22 mouse cellular contexts compared by ENCODE assay signal in the genomic region with DNA sequence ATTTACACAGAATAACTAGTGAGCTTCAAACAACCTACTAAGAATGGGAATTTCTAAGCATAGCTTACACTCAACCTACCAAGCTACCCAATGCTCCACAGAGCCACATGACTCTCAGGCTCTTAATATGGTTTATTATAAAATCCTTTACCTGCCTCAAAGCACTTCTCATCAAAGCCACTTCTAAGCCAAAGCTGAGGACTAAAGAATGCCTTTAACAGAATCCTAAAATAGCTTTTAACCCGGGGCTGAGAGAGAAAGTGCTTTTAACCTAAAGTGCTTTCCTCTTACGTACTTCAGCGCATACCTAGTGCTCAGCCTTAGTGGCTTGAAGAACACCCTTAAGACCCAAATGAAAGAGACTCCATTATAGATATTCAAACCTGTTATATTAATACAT.
DNase-seq lines count a peak whose midpoint lies in the region; ATAC-seq and TF ChIP-seq lines count a peak whose summit lies in the region.
"Had no signal": no experiment of that assay in that cellular context is flagged by ENCODE, and none has a peak within 500 bp of the region (broad histone marks: within the 10 kb centered on the region; RNA-seq: fewer than 3 reads in every experiment).

No protein-coding gene starts in this region.

- no peak overlapping the region for H3K9ac ChIP-seq in lung, embryonic 14.5 days
- no peak overlapping the region for H3K9ac ChIP-seq in lung, embryonic 15.5 days
- H3K9ac ChIP-seq in lung, embryonic 16.5 days (ENCODE audit: low read length) = no peak overlapping the region
- H3K9ac ChIP-seq in lung, postnatal 0 days (replicated peaks; ENCODE audit: low read depth) = no peak overlapping the region

- WGBS in lung, embryonic 14.5 days = 69% methylated on average over 3 of the region's 3 CpGs
- whole genome bisulfite sequencing in lung, embryonic 15.5 days = 52% methylated on average over 3 of the region's 3 CpGs
- WGBS in lung, embryonic 16.5 days = 57% methylated on average over 3 of the region's 3 CpGs
- WGBS in lung, postnatal 0 days = 69% methylated on average over 3 of the region's 3 CpGs

- no peak overlapping the region for H3K4me3 ChIP-seq in lung, embryonic 14.5 days (ENCODE audit: low read depth, low read length)
- H3K4me3 ChIP-seq in lung, embryonic 15.5 days = no peak overlapping the region
- H3K4me3 ChIP-seq in lung, embryonic 16.5 days (ENCODE audit: low read length) = no peak overlapping the region
- no peak overlapping the region for H3K4me3 ChIP-seq in lung, postnatal 0 days (ENCODE audit: low read depth, low read length)

- peaks cover 2% of the 10 kb centered on the region; the same call in 1 of the 2 replicates for H3K4me1 ChIP-seq in lung, embryonic 14.5 days (ENCODE audit: insufficient read depth)
- H3K4me1 ChIP-seq in lung, embryonic 15.5 days = peaks cover 6% of the 10 kb centered on the region; the same call in 1 of the 2 replicates
- no peaks in the 10 kb centered on the region for H3K4me1 ChIP-seq in lung, embryonic 16.5 days (replicated peaks; ENCODE audit: control insufficient read depth, insufficient read depth, low read length)
- H3K4me1 ChIP-seq in lung, postnatal 0 days (ENCODE audit: insufficient read depth, low read depth, low read length) = no peaks in the 10 kb centered on the region

- TF ChIP-seq CTCF in lung, embryonic 14.5 days (IDR thresholded peaks at IDR 0.05; ENCODE audit: low read depth) = no peak
- no peak for TF ChIP-seq CTCF in lung, postnatal 0 days (IDR thresholded peaks at IDR 0.05)

- no peak overlapping the region for H3K4me2 ChIP-seq in lung, embryonic 14.5 days
- H3K4me2 ChIP-seq in lung, embryonic 15.5 days = no peak overlapping the region
- H3K4me2 ChIP-seq in lung, embryonic 16.5 days (ENCODE audit: low read depth, low read length) = no peak overlapping the region
- no peak overlapping the region for H3K4me2 ChIP-seq in lung, postnatal 0 days (replicated peaks; ENCODE audit: low read depth, low read length)

- DNase-seq in lung, embryonic 14.5 days = peak; percentile 44
- no peak for DNase-seq in lung, postnatal 25 days (ENCODE audit: low spot score)
- DNase-seq in lung, adult 18-20 months = no peak
- DNase-seq in lung, postnatal 4 days = no peak
- peak; percentile 74 for DNase-seq in lung, postnatal 0 days (ENCODE audit: low spot score)
- no peak for DNase-seq in lung, postnatal 14 days
- DNase-seq: adrenal gland, adult 2 months; adrenal gland, adult 8-10 months; adrenal gland, postnatal 10 days; adrenal gland, postnatal 14 days; adrenal gland, postnatal 25 days; adrenal gland, postnatal 36 days; B cell, adult 2 months; cerebellum, adult 11 months; cerebellum, adult 11-12 months had no signal

- peak; percentile 59; the same call in 1 of the 2 replicates for ATAC-seq in lung, embryonic 14.5 days (ENCODE audit: insufficient read depth)
- ATAC-seq in lung, embryonic 15.5 days (ENCODE audit: borderline replicate concordance, extremely low read depth, low FRiP score, low TSS enrichment) = peak; percentile 52; the same call in 1 of the 2 replicates
- peak; percentile 88 for ATAC-seq in lung, embryonic 16.5 days (ENCODE audit: low read depth)
- ATAC-seq in lung, postnatal 0 days = peak; percentile 91
- ATAC-seq: activated CD4-positive, CD25-positive, alpha-beta regulatory T cell, adult 4 months; CD4-positive, CD25-positive, alpha-beta regulatory T cell, adult 4 months; Patski had no signal

- H3K36me3 ChIP-seq in lung, embryonic 14.5 days (ENCODE audit: insufficient read depth) = no peaks in the 10 kb centered on the region
- H3K36me3 ChIP-seq in lung, embryonic 15.5 days = no peaks in the 10 kb centered on the region
- no peaks in the 10 kb centered on the region for H3K36me3 ChIP-seq in lung, embryonic 16.5 days (ENCODE audit: control insufficient read depth, insufficient read depth, low read length)
- no peaks in the 10 kb centered on the region for H3K36me3 ChIP-seq in lung, postnatal 0 days (ENCODE audit: insufficient read depth, low read length)
- H3K36me3 ChIP-seq: G1E had no signal

- no peak overlapping the region for H3K27ac ChIP-seq in lung, embryonic 14.5 days (ENCODE audit: low read depth)
- H3K27ac ChIP-seq in lung, embryonic 15.5 days = 0 out of 2 replicates have a peak overlapping the region, but pooled peaks have one; percentile 37
- H3K27ac ChIP-seq in lung, embryonic 16.5 days (ENCODE audit: low read length) = no peak overlapping the region
- H3K27ac ChIP-seq in lung, postnatal 0 days (ENCODE audit: low read length) = no peak overlapping the region

- no peaks in the 10 kb centered on the region for H3K9me3 ChIP-seq in lung, embryonic 14.5 days (ENCODE audit: low read depth, low read length)
- H3K9me3 ChIP-seq in lung, embryonic 15.5 days = no peaks in the 10 kb centered on the region
- no peaks in the 10 kb centered on the region for H3K9me3 ChIP-seq in lung, embryonic 16.5 days (ENCODE audit: control insufficient read depth, low read length)
- no peaks in the 10 kb centered on the region for H3K9me3 ChIP-seq in lung, postnatal 0 days (ENCODE audit: low read length)
- H3K9me3 ChIP-seq: G1E had no signal

- no peaks in the 10 kb centered on the region for H3K27me3 ChIP-seq in lung, embryonic 14.5 days (ENCODE audit: insufficient read depth, low read length)
- H3K27me3 ChIP-seq in lung, embryonic 15.5 days = no peaks in the 10 kb centered on the region
- no peaks in the 10 kb centered on the region for H3K27me3 ChIP-seq in lung, embryonic 16.5 days (ENCODE audit: control insufficient read depth, insufficient read depth, low read depth, low read length)
- no peaks in the 10 kb centered on the region for H3K27me3 ChIP-seq in lung, postnatal 0 days (replicated peaks; ENCODE audit: insufficient read depth, low read length)
- H3K27me3 ChIP-seq: CH12.LX had no signal

- TF ChIP-seq EP300 in lung, postnatal 0 days (IDR thresholded peaks at IDR 0.05) = peak; percentile 66

Comparison
In these comparisons a context has a peak if more than half of its experiments do, and no peak if none do; other contexts are left out.
1. DNase-seq: peak in lung, embryonic 14.5 days (single experiment) and lung, postnatal 0 days (single experiment); none in lung, postnatal 25 days (single experiment), lung, adult 18-20 months (0 of 2), lung, postnatal 4 days (0 of 2) and lung, postnatal 14 days (single experiment).
2. Peak in every context shown above with its lines, with median percentiles within 50 percentile points of each other: ATAC-seq.